Mouse (Mus musculus): Measurements from ENCODE around the gene Cd80.

- TF ChIP-seq FLI1 (IDR thresholded peaks at IDR 0.05; ENCODE audit: low read length) (no peak), GATA1 (IDR thresholded peaks at IDR 0.05; ENCODE audit: borderline replicate concordance, low read length) (no peak)
These were observed 10.3 kb upstream of the Cd80 start for GRCm38 (mm10) chr16:38445046-38445445.
